Mouse (Mus musculus) embryonic fibroblast, embryonic 13.5 days (primary cell): ENCODE data around the gene Dytn. TPM values are rescaled to one million over a fixed set of nuclear protein-coding genes. Genes with fewer than 3 reads are reported as not detected.
A peak's percentile ranks its signal among the peaks of the same experiment; 100 is the strongest.
"Not testable (repeated sequence)": the region's sequence is repeated elsewhere in the genome, so short reads cannot be mapped to it uniquely, and the experiment has no call there.

ENCODE experiments used
- H3K27ac ChIP-seq: 2 replicates; pipeline ENCODE4 v1.5.1; 2012; ENCODE audit warnings: low read length, control low read depth, inconsistent platforms; ENCODE audit not compliant: insufficient read depth
- H3K4me1 ChIP-seq: 2 replicates; pipeline ENCODE4 v1.6.1; 2011; ENCODE audit warnings: low read length; ENCODE audit not compliant: control insufficient read depth, insufficient read depth
- H3K4me3 ChIP-seq: 2 replicates; pipeline ENCODE4 v1.5.1; 2011; ENCODE audit warnings: mild to moderate bottlenecking, control low read depth, low read length; ENCODE audit not compliant: insufficient read depth
- CTCF ChIP-seq: IDR thresholded peaks from 2 replicates; pipeline ENCODE4 v1.5.1; 2011; ENCODE audit warnings: mild to moderate bottlenecking, control low read depth, low read length, moderate library complexity, borderline replicate concordance; ENCODE audit not compliant: insufficient read depth
- POLR2A ChIP-seq: IDR thresholded peaks from 2 replicates; pipeline ENCODE4 v1.6.1; 2011; ENCODE audit warnings: low read depth, mild to moderate bottlenecking, control low read depth, low read length, moderate library complexity
- polyA plus RNA-seq: library from polyadenylated mRNA; stranded (reverse); fragments of >200 nt; gene quantifications from 2 replicates; pipeline ENCODE4 v1.2.4, GENCODE M21; 2011; ENCODE audit warnings: low read depth; ENCODE audit not compliant: missing spikeins, insufficient read length

The Dytn gene
- polyA plus RNA-seq, 1 experiment, result not detected

- Histone ChIP-seq H3K4me3 (no peak overlapping the region), H3K27ac (no peak overlapping the region), H3K4me1 (no peaks in the 10 kb centered on the region)
- no peak for TF ChIP-seq CTCF
- TF ChIP-seq POLR2A, result no peak
These were observed 19.4 kb downstream of the Dytn start for GRCm38 (mm10) chr1:63667201-63667948.

- TF ChIP-seq POLR2A (no peak), CTCF (no peak)
- H3K4me1 ChIP-seq, result no peaks in the 10 kb centered on the region
- H3K27ac ChIP-seq, result no peak overlapping the region
These were observed 20.6 kb downstream of the Dytn start for GRCm38 (mm10) chr1:63666089-63666488.

DNA sequence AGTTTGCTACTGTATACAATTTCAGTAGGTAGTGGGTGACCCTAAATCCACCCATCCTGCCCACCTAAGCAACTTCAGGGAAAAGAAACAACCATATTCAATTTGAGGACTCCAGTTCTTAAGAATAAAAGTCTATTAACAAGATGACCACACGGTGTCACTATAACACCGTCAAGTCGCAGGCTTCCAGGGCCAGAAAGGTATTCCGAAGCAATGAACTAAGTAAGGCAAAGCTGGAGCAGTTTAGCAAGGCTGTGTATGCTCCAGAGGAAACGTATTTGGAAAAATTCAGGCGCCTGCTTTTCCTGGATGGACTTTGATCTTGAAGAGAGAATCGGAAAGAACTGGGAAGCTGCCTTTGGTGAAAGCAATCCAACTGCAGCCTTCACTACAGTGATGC lies 27.1 kb downstream of the Dytn start:
- peak; percentile 43; the same call in 1 of the 2 replicates for TF ChIP-seq CTCF
- no peak for TF ChIP-seq POLR2A
- H3K4me1 ChIP-seq, result no peaks in the 10 kb centered on the region
- no peak overlapping the region for H3K27ac ChIP-seq
- H3K4me3 ChIP-seq, result no peak overlapping the region

More at GRCm38 (mm10) chr1:63666089-63666488, 20.6 kb downstream of the Dytn start:
- no peak overlapping the region for H3K4me3 ChIP-seq

DNA sequence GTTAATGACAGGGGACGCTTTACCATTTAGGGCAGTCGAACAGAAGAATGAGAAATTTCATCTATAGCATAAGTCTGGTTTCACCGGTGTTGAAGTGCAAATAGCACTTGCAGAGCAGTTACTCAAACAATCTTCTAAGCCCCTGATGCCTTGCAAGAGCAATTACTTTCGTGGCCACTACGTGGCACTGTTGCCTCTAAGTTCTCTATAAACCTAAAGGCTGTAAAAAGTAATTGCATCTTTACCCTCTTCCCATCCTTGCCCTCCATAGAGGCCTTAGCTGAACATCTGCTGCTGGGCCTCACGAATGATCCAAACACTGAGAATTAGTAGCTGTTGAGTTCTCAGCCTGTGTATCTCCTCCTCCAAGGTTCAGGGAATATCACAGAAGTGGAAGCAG lies 28.7 kb downstream of the Dytn start:
- Histone ChIP-seq H3K27ac (no peak overlapping the region), H3K4me1 (no peaks in the 10 kb centered on the region), H3K4me3 (no peak overlapping the region)
- TF ChIP-seq CTCF (no peak), POLR2A (no peak)

DNA sequence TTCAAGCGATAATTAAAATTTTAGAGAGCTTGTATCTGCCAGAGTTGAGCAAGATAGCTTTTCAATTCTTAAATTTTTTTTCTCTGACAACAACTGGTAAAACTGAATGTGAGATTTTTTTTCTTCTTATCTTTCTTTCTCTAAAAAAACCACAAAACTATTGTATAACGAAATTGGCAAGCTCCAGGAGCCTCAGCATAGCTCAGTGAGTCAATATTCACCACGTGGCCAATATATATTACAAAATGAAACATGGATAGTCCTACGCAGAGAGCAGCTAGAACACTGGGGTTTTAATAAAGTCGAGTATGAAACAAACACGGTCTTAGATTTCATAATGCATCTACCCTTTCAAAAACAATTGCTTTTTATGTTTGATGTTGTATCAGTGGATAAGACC lies 46.8 kb downstream of the Dytn start:
- TF ChIP-seq POLR2A (no peak), CTCF (no peak)
- no peak overlapping the region for H3K4me3 ChIP-seq
- no peak overlapping the region for H3K27ac ChIP-seq
- no peaks in the 10 kb centered on the region for H3K4me1 ChIP-seq

- not testable (repeated sequence) for H3K4me3 ChIP-seq, H3K27ac ChIP-seq
These were observed 56.3 kb downstream of the Dytn start for GRCm38 (mm10) chr1:63630390-63630789.

GRCm38 (mm10) chr1:63628211-63628610 lies 58.5 kb downstream of the Dytn start:
- Histone ChIP-seq H3K4me1 (no peaks in the 10 kb centered on the region), H3K27ac (no peak overlapping the region), H3K4me3 (no peak overlapping the region)
- TF ChIP-seq POLR2A (no peak), CTCF (no peak)

More at GRCm38 (mm10) chr1:63630390-63630789, 56.3 kb downstream of the Dytn start:
- not testable (repeated sequence) for H3K4me1 ChIP-seq

- Histone ChIP-seq H3K27ac (no peak within 1 kb of the TSS), H3K4me3 (no peak within 1 kb of the TSS), H3K4me1 (no peaks in the 10 kb centered on the region)
- TF ChIP-seq POLR2A (no peak), CTCF (no peak)
These were observed 71.1 kb downstream of the Dytn start, which contains the start of gene Gm39653 for GRCm38 (mm10) chr1:63615668-63616067. Gene Gm39653 (plus strand): TSS chr1:63615968.

DNA sequence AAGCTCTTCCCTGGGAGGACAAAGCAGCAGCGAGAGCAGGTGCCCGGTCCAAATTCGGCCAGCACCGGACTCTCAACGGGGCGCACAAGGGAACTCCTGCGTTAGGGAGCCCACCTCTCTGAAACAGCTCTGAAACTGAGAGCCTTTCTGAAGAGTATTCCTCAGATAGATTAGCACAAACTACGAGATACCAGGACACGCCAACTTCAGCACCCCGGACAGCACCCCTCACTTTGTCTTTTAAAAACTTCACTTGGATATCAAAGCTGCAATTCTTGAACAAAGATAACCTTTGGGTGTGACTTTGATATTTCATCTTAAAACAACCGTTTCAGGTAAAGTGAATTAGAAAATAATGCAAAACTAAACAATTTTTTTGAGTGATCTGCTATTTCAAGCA lies 72.1 kb downstream of the Dytn start:
- Histone ChIP-seq H3K4me3 (no peak overlapping the region), H3K27ac (no peak overlapping the region), H3K4me1 (no peaks in the 10 kb centered on the region)
- TF ChIP-seq POLR2A (no peak), CTCF (no peak)

- no peak overlapping the region for H3K4me3 ChIP-seq
- no peak for TF ChIP-seq CTCF
- no peak for TF ChIP-seq POLR2A
- no peak overlapping the region for H3K27ac ChIP-seq
- H3K4me1 ChIP-seq, result no peaks in the 10 kb centered on the region
These were observed 77.1 kb downstream of the Dytn start for GRCm38 (mm10) chr1:63609613-63610012.

DNA sequence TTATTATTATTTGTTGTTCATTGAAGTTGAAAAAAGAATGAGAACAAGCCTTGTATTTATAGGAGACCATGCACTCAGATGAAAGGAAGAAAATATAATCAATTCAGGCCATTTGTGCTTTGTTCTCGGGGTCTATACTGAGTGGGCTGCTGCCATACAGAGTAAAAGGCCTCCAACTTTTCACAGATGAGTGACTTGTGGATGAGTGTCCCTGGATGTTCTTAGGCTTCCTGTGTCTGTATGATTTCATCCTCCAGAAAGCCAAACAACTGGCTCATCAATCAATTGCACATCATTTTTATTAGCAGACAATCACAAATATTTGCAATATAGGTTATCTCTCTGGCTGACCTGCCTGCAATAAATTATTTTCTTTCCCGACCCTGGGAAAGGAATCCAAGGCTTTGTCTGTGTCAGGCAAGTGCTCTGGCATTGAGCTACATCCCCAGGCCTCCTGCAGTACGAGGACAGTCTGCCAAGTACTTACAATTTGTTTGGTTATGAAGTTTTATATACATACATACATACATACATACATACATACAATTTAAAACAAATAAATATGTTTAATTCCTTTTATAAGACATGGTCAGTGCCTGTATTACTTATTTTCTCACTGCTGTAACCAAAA lies 82.7 kb downstream of the Dytn start:
- Histone ChIP-seq H3K4me1 (no peaks in the 10 kb centered on the region), H3K4me3 (no peak overlapping the region), H3K27ac (no peak overlapping the region)
- TF ChIP-seq POLR2A (no peak), CTCF (no peak)
